Mouse (Mus musculus) left cerebral cortex, postnatal 14 days (tissue): ENCODE results near the gene Jtb. TPM values are rescaled to one million over a fixed set of nuclear protein-coding genes. Genes with fewer than 3 reads are reported as not detected.
"Not testable (repeated sequence)": the region's sequence is repeated elsewhere in the genome, so short reads cannot be mapped to it uniquely, and the experiment has no call there.

Experiments used
- DNase-seq, 2 experiments: peaks; one replicate each; pipeline ENCODE4 v3.0.0; 2021 to 2022; ENCODE audit warnings: low spot score in 2 of 2, mixed read lengths in 1 of 2
- intact Hi-C: fragments of 180-260 bp; cut with DNase I; formaldehyde crosslinking; loops from one replicate; pipeline ENCODE4 v1.15.1; 2025
- total RNA-seq, 2 experiments: library from RNA; stranded (reverse); gene quantifications; 2 replicates each; pipeline ENCODE4 v1.2.3; 2021

The Jtb gene
- total RNA-seq, 2 experiments from 2014 or later: 38.8 to 44.5 TPM

DNA sequence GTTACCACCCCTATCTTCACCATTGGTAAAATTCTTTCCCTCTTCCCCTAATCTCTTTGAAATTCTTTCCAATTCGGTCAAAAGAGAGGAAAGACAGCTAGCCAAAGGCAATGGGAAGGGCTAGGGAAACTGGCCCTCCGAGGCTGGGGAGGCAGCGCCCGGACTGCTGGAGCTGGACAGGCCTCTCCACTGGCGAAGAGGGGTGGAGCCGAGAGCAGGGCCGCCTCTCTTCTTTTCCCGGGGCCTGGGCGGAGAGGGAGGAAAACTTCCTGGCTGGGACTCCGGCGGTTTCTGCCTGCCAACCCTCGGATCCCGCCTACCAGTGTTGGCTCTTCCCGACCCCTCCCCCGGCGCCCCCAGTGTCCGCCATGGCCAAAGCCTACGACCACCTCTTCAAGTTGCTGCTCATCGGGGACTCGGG lies 10.9 kb upstream of the Jtb start:
- intact Hi-C loops: loop anchor here (5.0 kb wide), 1 partner anchor 152 kb away; no protein-coding TSS in a partner anchor
- peak in 1 of 2 experiments; percentile 35 for DNase-seq

DNA sequence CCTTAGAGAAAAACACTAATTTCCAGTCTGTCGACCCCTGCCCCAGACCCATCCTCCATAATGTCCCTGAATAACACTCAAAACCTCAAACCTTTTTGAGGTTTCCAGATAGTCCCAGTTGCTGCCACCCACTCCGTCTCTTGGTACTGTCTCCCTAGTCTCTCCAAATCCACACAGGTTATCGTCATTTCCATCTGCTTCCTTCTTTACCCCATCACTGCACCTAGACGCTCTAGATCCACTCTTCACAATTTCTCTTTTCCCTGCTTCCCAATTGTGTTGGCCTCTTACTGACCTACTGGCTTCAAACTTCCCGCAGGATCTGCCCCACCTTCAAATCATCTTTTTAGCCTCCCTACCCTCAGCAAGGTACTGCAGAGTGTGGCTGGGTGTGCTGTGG lies 10.3 kb upstream of the Jtb start:
- no peak for DNase-seq
- intact Hi-C loops: loop anchor here (5.0 kb wide), 1 partner anchor 151 kb away; no protein-coding TSS in a partner anchor

DNA sequence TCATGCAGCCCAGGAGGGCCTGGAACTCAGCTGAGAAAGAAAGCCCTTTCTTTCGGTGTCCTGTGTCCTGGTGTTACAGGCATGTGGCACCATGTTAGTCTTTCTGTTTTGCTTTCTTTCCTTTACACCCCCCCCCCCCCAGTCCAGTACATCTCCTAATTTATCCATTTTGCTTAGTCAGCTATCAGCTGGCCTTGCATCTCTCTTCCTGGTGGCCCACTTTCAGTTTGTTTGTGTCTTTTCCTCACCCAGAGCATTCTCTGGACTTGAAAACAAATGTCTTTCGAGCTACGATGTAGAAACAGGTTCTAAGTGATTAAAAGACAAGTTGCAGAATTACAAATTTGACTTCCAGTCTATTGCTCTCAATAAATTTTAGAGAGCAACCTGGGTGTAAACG lies 8.9 kb upstream of the Jtb start:
- intact Hi-C loops: loop anchor here (5.0 kb wide), 1 partner anchor 150 kb away; no protein-coding TSS in a partner anchor
- DNase-seq: no peak

DNA sequence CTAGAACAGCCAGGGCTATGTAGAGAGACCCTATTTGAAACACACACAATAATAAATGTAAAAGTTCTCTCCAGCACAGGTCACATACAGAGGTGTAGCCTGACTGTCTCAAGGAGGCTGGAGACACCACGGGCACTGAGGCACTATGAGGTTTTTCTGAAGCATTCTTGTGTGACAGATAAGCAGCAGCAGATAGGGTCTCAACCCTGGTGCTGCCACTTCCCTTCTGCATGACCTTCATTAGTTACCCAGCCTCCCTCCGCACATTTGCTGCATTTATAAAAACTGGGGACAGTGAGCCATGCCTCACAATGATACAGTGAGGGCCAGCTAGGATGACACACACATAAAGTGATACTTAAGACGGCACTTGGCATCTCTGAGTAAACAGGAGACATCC lies 8.5 kb upstream of the Jtb start:
- DNase-seq: no peak
- intact Hi-C loops: loop anchor here (5.0 kb wide), 1 partner anchor 149 kb away; no protein-coding TSS in a partner anchor

DNA sequence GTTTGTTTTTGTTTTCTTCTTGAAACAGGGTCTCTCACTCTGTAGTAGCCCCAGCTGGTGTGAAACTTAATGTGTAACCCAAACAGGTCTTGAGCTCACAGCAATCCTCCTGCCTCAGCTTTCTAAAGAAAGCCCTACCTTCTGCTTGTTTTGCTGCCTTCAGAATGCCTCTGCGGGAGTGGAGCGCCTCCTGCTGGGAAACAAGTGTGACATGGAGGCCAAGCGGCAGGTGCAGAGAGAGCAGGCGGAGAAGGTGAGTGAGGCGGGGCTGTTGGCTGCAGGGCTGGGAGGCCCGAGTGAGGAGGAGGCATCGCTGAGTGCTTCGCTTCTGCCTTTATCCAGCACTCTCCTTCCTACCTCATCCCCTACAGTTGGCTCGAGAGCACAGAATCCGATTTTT lies 7.1 kb upstream of the Jtb start:
- intact Hi-C loops: loop anchor here (2.0 to 5.0 kb wide), 2 partner anchors 44 to 148 kb away; no protein-coding TSS in a partner anchor
- no peak for DNase-seq

DNA sequence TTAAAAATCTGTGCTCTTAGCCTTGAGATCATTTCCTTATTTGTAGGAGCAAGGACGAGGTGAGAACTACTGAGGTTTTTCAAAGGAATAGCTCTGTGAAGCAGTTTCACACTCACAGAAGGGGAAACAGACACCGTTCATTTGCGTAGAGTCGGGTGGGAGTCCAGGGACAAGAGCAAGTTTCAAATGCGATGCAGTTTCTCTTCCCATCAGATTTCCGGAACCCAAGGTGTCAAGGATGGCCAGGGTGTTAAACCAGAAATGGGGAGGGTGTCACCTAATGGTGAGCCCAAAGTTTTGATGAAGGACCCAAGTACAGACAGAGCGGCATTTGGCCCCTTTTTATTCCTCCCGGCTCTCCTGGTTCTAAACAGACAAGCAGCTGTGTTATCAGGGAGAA lies 322 bp upstream of the Jtb start:
- DNase-seq: no peak
- intact Hi-C loops: no loop called here

DNA sequence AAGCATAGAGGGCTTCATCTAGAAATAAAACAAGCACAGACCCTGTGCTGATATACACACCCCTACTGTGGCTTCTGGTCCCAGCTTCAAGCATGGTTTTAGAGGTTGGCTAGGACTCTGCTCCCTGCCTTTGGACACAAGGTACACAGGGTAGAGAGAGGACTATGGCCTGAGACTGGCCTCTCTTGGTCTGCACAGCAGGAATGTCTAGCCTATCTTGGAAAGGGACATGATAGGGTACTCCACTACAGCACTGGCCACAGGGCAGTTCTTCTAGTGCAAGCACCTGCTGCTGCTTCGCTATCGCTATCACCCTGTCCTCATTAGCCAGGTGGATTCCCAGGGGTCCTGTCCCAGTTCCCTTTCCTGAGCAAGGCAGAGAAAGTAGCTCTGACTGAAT lies 9.9 kb downstream of the Jtb start:
- intact Hi-C loops: no loop called here
- DNase-seq: no peak

DNA sequence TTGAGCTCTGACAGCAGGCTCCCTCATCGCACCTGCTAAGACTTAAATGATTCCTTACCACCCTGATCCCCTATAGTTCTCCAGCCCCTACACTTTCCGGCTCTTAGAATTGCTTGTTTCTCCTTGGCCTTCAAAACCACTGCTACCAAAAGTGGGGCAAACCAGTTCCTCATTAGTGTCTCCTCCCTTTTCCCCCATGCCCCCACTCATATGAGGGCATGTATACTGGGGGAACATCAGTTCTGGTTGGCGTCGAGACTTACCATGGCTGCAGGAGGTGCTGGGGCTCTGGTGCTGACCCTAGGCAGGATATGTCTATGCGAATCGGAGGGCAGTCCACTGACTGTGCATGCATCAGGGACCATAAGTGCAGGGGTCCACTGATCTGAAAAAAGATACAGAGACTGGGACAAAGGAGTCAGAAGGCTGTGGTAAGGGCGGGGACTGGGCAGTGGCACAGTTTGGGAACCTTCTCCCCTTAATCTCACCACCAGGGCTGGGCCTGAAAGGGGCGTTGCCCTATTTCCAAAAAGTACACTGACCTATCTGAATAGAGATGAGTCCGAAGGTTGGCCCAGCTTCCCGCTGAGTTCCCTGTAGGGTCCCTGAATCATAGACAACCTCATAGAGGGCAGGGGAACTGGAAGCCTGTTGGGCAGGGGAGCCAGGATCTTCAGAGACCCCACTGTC lies 10.4 kb downstream of the Jtb start:
- no peak for DNase-seq
- intact Hi-C loops: no loop called here

DNA sequence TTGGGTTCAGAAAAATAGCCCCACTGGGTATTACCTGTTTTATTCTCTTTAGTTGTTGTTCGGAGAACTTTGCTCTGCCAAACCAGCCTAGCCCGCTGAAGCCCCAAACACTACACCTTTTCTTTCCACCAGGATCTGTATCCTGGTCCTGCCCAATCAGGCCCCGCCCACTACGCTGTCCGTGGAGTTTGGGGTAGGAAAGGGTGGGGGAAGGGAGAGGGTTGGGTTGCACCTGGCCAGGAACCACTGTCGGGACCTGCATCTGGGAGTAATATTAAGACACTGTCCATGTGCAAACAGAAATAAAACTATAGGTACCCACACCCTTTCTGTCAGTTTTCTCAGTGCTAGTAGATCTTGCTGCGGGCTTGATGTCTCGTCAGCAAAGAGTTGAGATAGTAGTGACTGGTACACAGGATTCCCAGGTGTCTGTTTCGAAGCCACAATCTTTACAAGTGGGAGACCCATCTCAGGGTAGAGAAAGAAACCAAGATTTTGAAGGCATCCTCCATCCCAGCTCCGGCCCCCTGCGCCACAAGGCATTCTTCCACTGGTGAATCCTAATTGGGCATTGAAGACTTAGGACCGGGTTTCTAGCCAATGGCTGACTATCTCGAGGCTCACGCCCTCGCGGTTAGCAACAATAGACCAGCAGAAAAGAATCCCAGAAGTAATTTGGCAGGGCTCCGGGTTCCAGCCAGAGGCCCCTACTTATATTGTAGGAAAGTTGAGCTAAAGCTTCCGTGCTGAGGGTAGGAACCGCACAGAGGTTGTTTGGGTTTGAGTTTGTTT lies 11.8 kb downstream of the Jtb start, which contains the start of gene Creb3l4:
TSS of gene Creb3l4 (minus strand) at position 529 of the 792 bp plus-strand sequence.
- DNase-seq: no peak
- intact Hi-C loops: no loop called here

DNA sequence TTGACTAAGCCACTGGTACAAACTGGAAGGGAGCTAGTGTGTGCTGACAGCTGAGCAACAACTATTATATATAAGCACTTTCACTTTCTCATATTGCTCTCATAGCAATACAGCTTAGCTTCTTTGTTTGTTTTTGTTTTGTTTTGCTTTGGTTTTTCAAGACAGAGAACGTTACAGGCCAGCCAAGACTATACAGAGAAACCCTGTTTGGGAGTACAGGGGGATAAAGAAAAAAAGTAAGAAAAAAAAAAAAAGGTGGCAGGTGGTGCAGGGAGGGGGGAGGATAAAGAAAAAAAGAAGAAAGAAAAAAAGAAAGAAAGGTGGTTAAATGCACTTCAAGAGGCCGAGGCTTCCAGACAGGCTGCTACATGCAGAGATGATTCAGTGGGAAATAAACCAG lies 14.0 kb downstream of the Jtb start:
- intact Hi-C loops: no loop called here
- DNase-seq: no peak

DNA sequence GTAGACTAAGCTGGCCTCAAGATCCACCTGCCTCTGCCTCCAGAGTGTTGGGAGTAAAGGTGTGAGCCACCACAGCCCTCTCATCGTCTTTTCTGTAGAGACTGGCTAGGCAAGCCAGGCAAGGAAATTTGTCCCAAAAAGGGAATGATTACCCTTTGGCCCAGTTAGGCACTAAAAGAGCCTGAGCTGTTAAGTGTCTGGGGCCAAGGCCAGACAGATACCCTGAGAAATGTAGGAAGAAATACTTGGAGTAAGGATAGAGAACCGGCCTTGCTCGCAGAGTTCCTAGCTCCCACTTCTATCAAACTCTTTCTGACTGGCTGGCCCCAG lies 16.2 kb downstream of the Jtb start:
- no peak for DNase-seq
- intact Hi-C loops: no loop called here

DNA sequence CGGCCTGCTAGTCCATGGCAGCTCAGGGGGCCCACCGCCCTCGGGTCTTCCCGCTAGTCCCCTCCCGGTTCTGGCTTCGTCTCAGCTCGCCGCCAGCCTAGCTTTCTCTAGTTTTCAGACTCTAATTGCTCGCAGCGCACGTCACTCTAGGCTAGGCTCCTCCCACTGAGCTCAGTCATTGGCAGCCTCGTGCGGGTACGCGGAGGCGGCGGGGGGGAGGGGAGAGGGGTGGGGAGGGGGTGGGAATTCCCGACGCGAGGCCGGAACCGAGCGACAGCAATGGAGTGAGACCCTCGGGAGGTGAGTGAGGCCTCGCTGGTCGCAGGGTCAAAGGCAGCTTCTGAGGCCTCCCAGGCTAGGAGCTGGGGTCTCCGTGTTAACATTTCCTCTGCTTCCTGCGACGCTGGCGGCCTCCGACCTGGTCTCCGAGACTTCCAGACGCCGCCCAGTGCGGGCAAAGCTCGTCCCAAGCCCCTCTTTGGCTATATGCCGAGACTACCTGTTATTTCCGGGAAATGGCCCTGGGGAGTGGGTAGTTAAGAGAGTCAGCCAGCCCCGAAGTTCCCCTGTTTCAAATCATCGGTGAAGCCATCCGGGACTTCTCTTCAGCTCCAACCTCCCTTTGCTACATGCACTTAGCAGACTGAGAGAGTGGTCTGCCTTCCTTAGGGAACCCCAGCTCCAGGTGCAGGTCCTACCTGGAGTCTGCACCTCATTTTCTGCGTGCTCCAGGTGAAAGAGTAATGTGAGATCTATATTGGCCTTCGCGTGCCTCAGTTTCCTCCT lies 16.8 kb downstream of the Jtb start, which contains the start of gene Slc39a1:
TSS of gene Slc39a1 (plus strand) at position 213 of the 786 bp plus-strand sequence.
- DNase-seq: peak; percentile 93 to 95
- intact Hi-C loops: no loop called here

DNA sequence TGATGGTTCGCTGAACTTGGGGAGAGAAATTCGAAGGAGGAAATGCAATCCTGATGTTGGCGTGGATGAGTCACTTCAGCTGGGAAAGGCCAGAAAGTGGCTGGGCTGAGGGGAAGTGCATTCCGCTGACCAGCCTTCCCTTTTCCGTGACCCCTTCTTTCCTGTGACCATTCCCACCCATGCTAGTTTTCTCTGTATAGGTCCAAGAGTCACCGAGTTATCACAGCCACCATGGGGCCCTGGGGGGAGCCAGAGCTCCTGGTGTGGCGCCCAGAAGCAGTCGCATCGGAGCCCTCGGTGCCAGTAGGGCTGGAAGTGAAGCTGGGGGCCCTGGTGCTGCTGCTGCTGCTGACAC lies 17.3 kb downstream of the Jtb start:
- no peak for DNase-seq

DNA sequence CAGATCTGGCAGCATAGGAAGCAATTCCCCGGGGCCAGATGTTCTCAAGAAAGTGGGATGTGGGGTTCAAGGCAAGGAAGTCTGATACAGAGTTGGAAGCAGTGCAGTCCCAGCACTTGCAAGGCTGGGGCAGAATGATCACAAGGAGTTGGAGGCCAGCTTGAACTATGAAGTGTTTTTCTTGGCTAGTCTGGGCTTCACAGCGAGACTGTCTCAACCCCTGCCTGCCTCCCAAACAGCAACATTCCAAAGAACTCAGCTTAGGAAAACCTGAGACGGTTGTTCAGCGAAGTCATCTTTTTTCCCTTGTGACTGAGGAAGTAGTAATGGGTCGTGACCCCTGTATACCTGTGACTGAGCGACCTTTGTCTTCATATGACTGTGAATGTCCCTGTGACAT lies 19.4 kb downstream of the Jtb start:
- intact Hi-C loops: no loop called here
- DNase-seq: no peak

More for the DNA sequence above, 17.3 kb downstream of the Jtb start:
- intact Hi-C loops: no loop called here

DNA sequence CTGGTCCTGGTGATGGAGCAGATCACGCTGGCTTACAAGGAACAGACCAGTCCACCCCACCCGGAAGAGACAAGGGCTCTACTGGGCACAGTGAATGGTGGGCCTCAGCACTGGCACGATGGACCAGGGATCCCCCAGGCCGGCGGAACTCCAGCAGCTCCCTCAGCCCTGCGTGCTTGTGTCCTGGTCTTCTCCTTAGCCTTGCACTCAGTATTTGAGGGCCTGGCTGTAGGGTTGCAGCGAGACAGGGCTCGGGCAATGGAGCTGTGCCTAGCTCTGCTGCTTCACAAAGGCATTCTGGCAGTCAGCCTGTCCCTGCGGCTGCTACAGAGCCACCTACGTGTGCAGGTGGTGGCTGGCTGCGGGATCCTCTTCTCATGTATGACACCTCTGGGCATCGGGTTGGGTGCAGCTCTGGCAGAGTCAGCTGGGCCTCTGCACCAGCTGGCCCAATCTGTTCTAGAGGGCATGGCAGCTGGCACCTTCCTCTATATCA lies 20.4 kb downstream of the Jtb start:
- intact Hi-C loops, DNase-seq: not testable (repeated sequence)

DNA sequence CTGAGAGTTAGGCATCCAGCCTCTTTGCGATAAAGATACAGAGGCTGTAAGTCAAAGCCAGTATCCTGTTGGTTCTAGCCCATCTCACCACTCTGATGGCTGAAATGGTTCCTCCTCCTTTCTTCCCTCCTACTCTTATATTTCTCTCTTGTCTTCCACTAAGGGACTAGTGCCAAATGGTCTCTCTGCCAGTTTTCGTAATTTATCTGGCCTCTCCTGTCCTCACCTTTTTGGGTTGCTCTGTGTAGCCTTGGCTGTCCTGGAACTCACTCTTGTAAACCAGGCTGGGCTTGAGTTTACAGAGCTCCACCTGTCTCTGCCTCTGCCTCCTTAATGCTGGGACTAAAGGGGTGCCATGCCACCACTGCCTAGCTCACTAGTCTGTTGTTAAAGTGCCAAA lies 21.3 kb downstream of the Jtb start:
- intact Hi-C loops: not testable (repeated sequence)

DNA sequence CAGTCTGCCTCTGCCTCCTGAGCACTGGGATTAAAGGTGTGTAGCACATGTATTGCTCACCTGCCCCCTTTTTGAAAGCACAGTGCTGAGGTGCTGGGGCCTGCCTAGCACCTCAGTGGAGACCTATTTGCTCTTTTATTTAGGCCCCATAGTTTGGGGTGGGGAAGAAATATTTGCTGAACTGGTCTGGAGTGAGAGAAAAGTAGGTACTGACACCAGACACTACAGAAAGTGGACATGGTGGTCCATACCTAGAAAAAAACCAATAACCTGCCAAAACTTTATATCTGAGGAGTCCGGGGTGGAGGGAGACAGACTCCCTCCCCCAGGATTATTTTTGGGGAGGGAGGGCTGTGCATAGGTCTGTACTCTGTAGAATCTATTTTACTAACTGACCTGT lies 21.8 kb downstream of the Jtb start:
- intact Hi-C loops, DNase-seq: not testable (repeated sequence)

More for the DNA sequence above, 21.3 kb downstream of the Jtb start:
- DNase-seq: not testable (repeated sequence)

DNA sequence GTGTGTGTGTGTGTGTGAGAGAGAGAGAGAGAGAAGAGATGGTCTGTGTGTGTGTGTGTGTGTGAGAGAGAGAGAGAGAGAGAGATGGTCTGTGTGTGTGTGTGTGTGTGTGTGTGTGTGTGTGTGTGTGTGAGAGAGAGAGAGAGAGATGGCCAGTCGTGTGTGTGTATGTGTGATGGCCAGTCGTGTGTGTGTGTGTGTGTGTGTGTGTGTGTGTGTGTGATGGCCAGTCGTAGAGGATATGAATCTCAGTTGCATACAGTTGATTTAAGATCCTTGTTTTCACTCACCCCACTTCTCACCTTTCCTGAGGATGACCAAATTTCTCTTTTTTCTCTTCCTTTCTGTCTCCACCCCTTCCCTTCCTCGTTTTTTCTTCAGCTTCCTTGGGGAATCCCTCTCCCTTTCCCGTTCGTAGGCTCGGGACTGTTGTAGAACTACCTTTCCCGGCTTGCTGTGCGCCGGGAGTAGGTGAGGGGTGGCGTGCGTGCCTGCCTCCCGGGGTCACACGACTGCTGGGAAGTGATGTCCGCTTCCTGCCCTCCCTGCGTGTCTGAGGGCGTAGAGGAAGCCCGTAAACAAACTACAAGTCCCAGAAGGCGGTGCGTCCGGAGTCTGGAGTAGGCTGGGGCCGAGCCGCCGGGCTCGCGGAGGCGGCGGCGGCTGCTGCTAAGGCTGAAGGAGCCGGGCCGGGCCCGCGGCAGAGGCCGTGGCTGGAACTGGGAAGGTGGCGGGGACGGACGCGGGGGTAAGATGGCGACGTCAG lies 22.4 kb downstream of the Jtb start, which contains the start of gene Crtc2:
TSS of gene Crtc2 (plus strand) at position 511 of the 766 bp plus-strand sequence.
- peak; percentile 97 to 98 for DNase-seq

More for the DNA sequence above, 22.4 kb downstream of the Jtb start, which contains the start of gene Crtc2:
- intact Hi-C loops: no loop called here
